Mouse (Mus musculus) forebrain, embryonic 14.5 days (tissue): ENCODE results near the gene Crkl. TPM values are rescaled to one million over a fixed set of nuclear protein-coding genes. Genes with fewer than 3 reads are reported as not detected.
A peak's percentile ranks its signal among the peaks of the same experiment; 100 is the strongest.

Experiments
- ATAC-seq: fragments of 200-750 bp; cut with Nextera tagmentation; 2 replicates; pipeline ENCODE4 v1.8.0; 2017; ENCODE audit warnings: mild to moderate bottlenecking, moderate library complexity
- DNase-seq: peaks from one replicate; pipeline ENCODE4 v3.0.0-alpha.2; 2015; ENCODE audit warnings: low spot score
- H3K27ac ChIP-seq: fragments of 300-500 bp; sonication (generic); 2 replicates; pipeline ENCODE4 v1.5.1; 2014; ENCODE audit warnings: low read depth, mild to moderate bottlenecking, control low read depth, low read length, moderate library complexity
- H3K27me3 ChIP-seq: fragments of 300-500 bp; sonication (generic); replicated peaks from 2 replicates; pipeline ENCODE4 v1.6.1; 2014; ENCODE audit warnings: low read length, control low read depth, mixed read lengths; ENCODE audit not compliant: control insufficient read depth, insufficient read depth
- H3K36me3 ChIP-seq: fragments of 300-500 bp; sonication (generic); 2 replicates; pipeline ENCODE4 v1.6.1; 2014; ENCODE audit warnings: low read length, control low read depth; ENCODE audit not compliant: control insufficient read depth, insufficient read depth
- H3K4me1 ChIP-seq: fragments of 300-500 bp; sonication (generic); 2 replicates; pipeline ENCODE4 v1.6.1; 2014; ENCODE audit warnings: antibody characterized with exemption, low read length, control low read depth; ENCODE audit not compliant: control insufficient read depth, insufficient read depth
- H3K4me2 ChIP-seq: fragments of 300-500 bp; sonication (generic); 2 replicates; pipeline ENCODE4 v1.6.1; 2014; ENCODE audit warnings: mild to moderate bottlenecking, control low read depth, low read length
- H3K4me3 ChIP-seq: fragments of 300-500 bp; sonication (generic); 2 replicates; pipeline ENCODE4 v1.5.1; 2014; ENCODE audit warnings: low read depth, low read length, control low read depth
- H3K9ac ChIP-seq: fragments of 300-500 bp; sonication (generic); 2 replicates; pipeline ENCODE4 v1.6.1; 2014; ENCODE audit warnings: mild to moderate bottlenecking, low read length, control low read depth, moderate library complexity
- H3K9me3 ChIP-seq: fragments of 300-500 bp; sonication (generic); replicated peaks from 2 replicates; pipeline ENCODE4 v1.6.1; 2016; ENCODE audit warnings: low read length, control low read depth, mixed read lengths; ENCODE audit not compliant: control insufficient read depth
- WGBS: fragments of 180-500 bp; shearing (Covaris S2); extraction: QIAGEN DNeasy Blood & Tissue Kit; methylation state at CpG from one replicate; pipeline ENCODE4 v1.1.7; 2014; 5-methylcytosine and 5-hydroxymethylcytosine counted together
- polyA plus RNA-seq: library from polyadenylated mRNA; unstranded; fragments of >200 nt; fragmentation: Nextera tagmentation; extraction: Ambion mirVana; gene quantifications from 2 replicates; pipeline ENCODE4 v1.2.1, GENCODE M21; 2014

Crkl gene
- 79.4 and 107 TPM in 2 replicates for polyA plus RNA-seq

- no peaks in the 10 kb centered on the region for H3K9me3 ChIP-seq
- under 1% methylated on average over 63 of the region's 63 CpGs for WGBS
- peaks cover 12% of the 10 kb centered on the region for H3K36me3 ChIP-seq
- H3K4me1 ChIP-seq: peaks cover 21% of the 10 kb centered on the region
- H3K27ac ChIP-seq: peak within 1 kb of the TSS; percentile 94
- ATAC-seq (peak; percentile 96), DNase-seq (peak; percentile 99)
- peak within 1 kb of the TSS; percentile 92 for H3K4me3 ChIP-seq
- H3K9ac ChIP-seq: peak within 1 kb of the TSS; percentile 96
- peak within 1 kb of the TSS; percentile 95 for H3K4me2 ChIP-seq
- no peaks in the 10 kb centered on the region for H3K27me3 ChIP-seq
These were observed at the start of gene Crkl for GRCm38 (mm10) chr16:17451541-17452372. Gene Crkl (plus strand): TSS chr16:17451987.

GRCm38 (mm10) chr16:17402855-17403254 lies 48.9 kb upstream of the Crkl start:
- ATAC-seq (no peak), DNase-seq (peak; percentile 42)
- WGBS: 74% methylated on average over 1 of the region's 1 CpGs

GRCm38 (mm10) chr16:17405271-17405696 lies 46.5 kb upstream of the Crkl start:
- WGBS: under 1% methylated on average over 22 of the region's 22 CpGs
- ATAC-seq (peak; percentile 85), DNase-seq (no peak)
- Histone ChIP-seq H3K4me3 (peak overlapping the region; percentile 76), H3K9ac (peak overlapping the region; percentile 85), H3K36me3 (peaks cover 3% of the 10 kb centered on the region; the same call in 1 of the 2 replicates), H3K27ac (peak overlapping the region; percentile 82), H3K27me3 (no peaks in the 10 kb centered on the region), H3K4me1 (peaks cover 26% of the 10 kb centered on the region), H3K4me2 (peak overlapping the region; percentile 77), H3K9me3 (no peaks in the 10 kb centered on the region)

More at GRCm38 (mm10) chr16:17402855-17403254, 48.9 kb upstream of the Crkl start:
- Histone ChIP-seq H3K36me3 (peaks cover 3% of the 10 kb centered on the region; the same call in 1 of the 2 replicates), H3K4me1 (peaks cover 26% of the 10 kb centered on the region), H3K9ac (no peak overlapping the region), H3K27ac (no peak overlapping the region), H3K27me3 (no peaks in the 10 kb centered on the region), H3K9me3 (no peaks in the 10 kb centered on the region), H3K4me3 (no peak overlapping the region), H3K4me2 (no peak overlapping the region)

- H3K27me3 ChIP-seq: no peaks in the 10 kb centered on the region
- peak within 1 kb of the TSS; percentile 85 for H3K9ac ChIP-seq
- H3K9me3 ChIP-seq: no peaks in the 10 kb centered on the region
- ATAC-seq (peak; percentile 98), DNase-seq (peak; percentile 99)
- peak within 1 kb of the TSS; percentile 76 for H3K4me3 ChIP-seq
- peak within 1 kb of the TSS; percentile 82 for H3K27ac ChIP-seq
- under 1% methylated on average over 55 of the region's 69 CpGs for WGBS
- H3K36me3 ChIP-seq: peaks cover 3% of the 10 kb centered on the region; the same call in 1 of the 2 replicates
- peak within 1 kb of the TSS; percentile 77 for H3K4me2 ChIP-seq
- H3K4me1 ChIP-seq: peaks cover 23% of the 10 kb centered on the region
These were observed 45.9 kb upstream of the Crkl start, which contains the start of the genes Snap29 and Pi4ka for GRCm38 (mm10) chr16:17405736-17406443. Gene Snap29 (plus strand): TSS chr16:17405986. Gene Pi4ka (minus strand): TSS chr16:17406314.

GRCm38 (mm10) chr16:17406512-17407231 lies 45.1 kb upstream of the Crkl start:
- H3K4me2 ChIP-seq: peak overlapping the region; percentile 55
- no peaks in the 10 kb centered on the region for H3K27me3 ChIP-seq
- ATAC-seq (no peak), DNase-seq (peak; percentile 51)
- no peaks in the 10 kb centered on the region for H3K9me3 ChIP-seq
- H3K4me3 ChIP-seq: peak overlapping the region; percentile 76
- peaks cover 3% of the 10 kb centered on the region; the same call in 1 of the 2 replicates for H3K36me3 ChIP-seq
- peak overlapping the region; percentile 79 for H3K9ac ChIP-seq
- 42% methylated on average over 9 of the region's 9 CpGs for WGBS
- H3K4me1 ChIP-seq: peaks cover 23% of the 10 kb centered on the region
- H3K27ac ChIP-seq: no peak overlapping the region

- WGBS: 90% methylated on average over 2 of the region's 2 CpGs
- H3K9ac ChIP-seq: no peak overlapping the region
These were observed 42.7 kb upstream of the Crkl start for GRCm38 (mm10) chr16:17409046-17409445.

GRCm38 (mm10) chr16:17410209-17410608 lies 41.6 kb upstream of the Crkl start:
- H3K27ac ChIP-seq: no peak overlapping the region
- no peaks in the 10 kb centered on the region for H3K27me3 ChIP-seq
- no peak overlapping the region for H3K9ac ChIP-seq
- DNase-seq (no peak), ATAC-seq (no peak)
- H3K4me1 ChIP-seq: peaks cover 12% of the 10 kb centered on the region
- 80% methylated on average over 4 of the region's 4 CpGs for WGBS
- no peak overlapping the region for H3K4me2 ChIP-seq
- H3K9me3 ChIP-seq: no peaks in the 10 kb centered on the region
- H3K36me3 ChIP-seq: no peaks in the 10 kb centered on the region
- H3K4me3 ChIP-seq: no peak overlapping the region

More at GRCm38 (mm10) chr16:17409046-17409445, 42.7 kb upstream of the Crkl start:
- DNase-seq (no peak), ATAC-seq (no peak)
- Histone ChIP-seq H3K27ac (no peak overlapping the region), H3K9me3 (no peaks in the 10 kb centered on the region), H3K27me3 (no peaks in the 10 kb centered on the region), H3K4me2 (no peak overlapping the region), H3K4me3 (no peak overlapping the region), H3K4me1 (peaks cover 21% of the 10 kb centered on the region), H3K36me3 (no peaks in the 10 kb centered on the region)

GRCm38 (mm10) chr16:17423021-17423420 lies 28.8 kb upstream of the Crkl start:
- WGBS: 77% methylated on average over 3 of the region's 3 CpGs
- Histone ChIP-seq H3K4me2 (no peak overlapping the region), H3K4me1 (no peaks in the 10 kb centered on the region), H3K27ac (no peak overlapping the region), H3K36me3 (peaks cover 53% of the 10 kb centered on the region), H3K4me3 (no peak overlapping the region), H3K9me3 (no peaks in the 10 kb centered on the region), H3K27me3 (no peaks in the 10 kb centered on the region), H3K9ac (no peak overlapping the region)
- DNase-seq (no peak), ATAC-seq (no peak)
